Mouse (Mus musculus): Measurements from ENCODE around the gene Coq3. TPM values are rescaled to one million over a fixed set of nuclear protein-coding genes. Genes with fewer than 3 reads are reported as not detected.

Gene Coq3
- total RNA-seq, 2 experiments from 2014 or later, result 12.0 to 15.2 TPM

Other genes with a start within 250 kb of the Coq3 start
- gene Prdm13, start 193.7 kb upstream of the Coq3 start, total RNA-seq (2021), result not detected
- 10 to 100 TPM; 35.1 to 36.3 TPM for gene Ccnc, start 152.0 kb upstream of the Coq3 start, total RNA-seq (2021)
- gene Usp45, start 112.5 kb upstream of the Coq3 start, total RNA-seq (2021), result 10 to 100 TPM; 42.2 to 51.0 TPM
- gene Tstd3, start 112.5 kb upstream of the Coq3 start, total RNA-seq (2021), result 10 to 100 TPM; 23.1 to 25.1 TPM
- 100 to 1,000 TPM; 173 to 195 TPM for gene Pnisr, start 32.1 kb upstream of the Coq3 start, total RNA-seq (2021)
- 10 to 100 TPM; 62.0 to 65.5 TPM for gene Faxc, start 51.7 kb downstream of the Coq3 start, total RNA-seq (2021)